ENCODE assay signal across 13 mouse cellular contexts in genomic region chr2:73510025-73510288, GRCm38 (mm10). TPM values are rescaled to one million over a fixed set of nuclear protein-coding genes. Genes with fewer than 3 reads are reported as not detected.
DNase-seq lines count a peak whose midpoint lies in the region; ATAC-seq lines count a peak whose summit lies in the region.
"Had no signal": no experiment of that assay in that cellular context is flagged by ENCODE, and none has a peak within 500 bp of the region (broad histone marks: within the 10 kb centered on the region; RNA-seq: fewer than 3 reads in every experiment).

No protein-coding gene starts in this region.

- DNase-seq in heart, postnatal 14 days: no peak
- no peak for DNase-seq in lung, adult 18-20 months
- DNase-seq in limb, embryonic 10.5 days (ENCODE audit: low spot score): no peak
- no peak for DNase-seq in urinary bladder, adult 18-20 months (ENCODE audit: low spot score in 2 of 2)
- DNase-seq: cerebellum, adult 9-10 months; liver, embryonic 13.5 days; right cerebral cortex, postnatal 4 days had no signal

- H3K4me2 ChIP-seq in heart, embryonic 15.5 days: no peak overlapping the region
- no peak overlapping the region for H3K4me2 ChIP-seq in lung, embryonic 15.5 days
- H3K4me2 ChIP-seq: liver, embryonic 13.5 days had no signal

- peaks cover 12% of the 10 kb centered on the region for H3K4me1 ChIP-seq in heart, embryonic 15.5 days (replicated peaks)
- H3K4me1 ChIP-seq in lung, embryonic 15.5 days: peaks cover 26% of the 10 kb centered on the region
- H3K4me1 ChIP-seq in limb, embryonic 10.5 days: peaks cover 63% of the 10 kb centered on the region
- H3K4me1 ChIP-seq: midbrain, embryonic 10.5 days had no signal

- no peak for ATAC-seq in heart, embryonic 15.5 days (replicated peaks; ENCODE audit: insufficient number of reproducible peaks, insufficient read depth, low FRiP score, low read depth)
- ATAC-seq in lung, embryonic 15.5 days (ENCODE audit: borderline replicate concordance, extremely low read depth, low FRiP score, low TSS enrichment): no peak
- ATAC-seq: forebrain, embryonic 16.5 days had no signal

- H3K27ac ChIP-seq in heart, embryonic 15.5 days: peak overlapping the region; percentile 73
- peak overlapping the region; percentile 66; the same call in 1 of the 2 replicates for H3K27ac ChIP-seq in lung, embryonic 15.5 days
- H3K27ac ChIP-seq in limb, embryonic 10.5 days: peak overlapping the region; percentile 87
- H3K27ac ChIP-seq in macrophage: peak overlapping the region; percentile 75
- H3K27ac ChIP-seq: liver, embryonic 13.5 days; midbrain, embryonic 10.5 days had no signal

- peaks cover 78% of the 10 kb centered on the region for H3K79me2 ChIP-seq in macrophage (ENCODE audit: inconsistent target)

- no peaks in the 10 kb centered on the region for H3K36me3 ChIP-seq in heart, embryonic 15.5 days
- H3K36me3 ChIP-seq in lung, embryonic 15.5 days: no peaks in the 10 kb centered on the region
- H3K36me3 ChIP-seq in limb, embryonic 10.5 days: peaks cover 9% of the 10 kb centered on the region; the same call in 1 of the 2 replicates
- no peaks in the 10 kb centered on the region for H3K36me3 ChIP-seq in macrophage (ENCODE audit: inconsistent target)
- H3K36me3 ChIP-seq: liver, embryonic 13.5 days; midbrain, embryonic 10.5 days had no signal

- no peak overlapping the region for H3K4me3 ChIP-seq in heart, embryonic 15.5 days
- no peak overlapping the region for H3K4me3 ChIP-seq in lung, embryonic 15.5 days
- no peak overlapping the region for H3K4me3 ChIP-seq in limb, embryonic 10.5 days
- H3K4me3 ChIP-seq in macrophage (ENCODE audit: inconsistent target): no peak overlapping the region
- H3K4me3 ChIP-seq: liver, embryonic 13.5 days; midbrain, embryonic 10.5 days; myocyte had no signal

- intact Hi-C loops in heart, postnatal 14 days (cut with DNase I): no loop called here

- 62% methylated on average over 3 of the region's 3 CpGs for WGBS in heart, embryonic 15.5 days
- 64% methylated on average over 3 of the region's 3 CpGs for WGBS in lung, embryonic 15.5 days
- 75% methylated on average over 3 of the region's 3 CpGs for WGBS in limb, embryonic 10.5 days
- 94% methylated on average over 3 of the region's 3 CpGs for WGBS in macrophage (ENCODE audit: missing documents)

- no peaks in the 10 kb centered on the region for H3K27me3 ChIP-seq in heart, embryonic 15.5 days
- H3K27me3 ChIP-seq in lung, embryonic 15.5 days: no peaks in the 10 kb centered on the region
- H3K27me3 ChIP-seq in limb, embryonic 10.5 days (ENCODE audit: low read depth, poor library complexity, severe bottlenecking): no peaks in the 10 kb centered on the region
- H3K27me3 ChIP-seq: liver, embryonic 13.5 days had no signal

- no peak overlapping the region for H3K9ac ChIP-seq in heart, embryonic 15.5 days
- H3K9ac ChIP-seq in lung, embryonic 15.5 days: no peak overlapping the region
- H3K9ac ChIP-seq: liver, embryonic 13.5 days had no signal

- H3K9me3 ChIP-seq in heart, embryonic 15.5 days (replicated peaks): no peaks in the 10 kb centered on the region
- no peaks in the 10 kb centered on the region for H3K9me3 ChIP-seq in lung, embryonic 15.5 days
- H3K9me3 ChIP-seq in limb, embryonic 10.5 days (replicated peaks): no peaks in the 10 kb centered on the region
- H3K9me3 ChIP-seq: liver, embryonic 13.5 days; midbrain, embryonic 10.5 days had no signal

RNA-seq across cellular contexts. Expression of gene Wipf1, which starts 19.6 kb away (rescaled TPM):
- 5.1 and 7.6 TPM in 2 replicates for polyA plus RNA-seq in heart, embryonic 15.5 days (2015; fragmentation: Nextera tagmentation; extraction: Ambion mirVana)
- 10 to 100 TPM; 18.8 to 19.4 TPM for total RNA-seq in heart, postnatal 14 days (2021)
- polyA plus RNA-seq in lung, embryonic 15.5 days (2015; fragmentation: Nextera tagmentation; extraction: Ambion mirVana): 8.3 and 10.2 TPM in 2 replicates
- polyA plus RNA-seq in limb, embryonic 10.5 days (2016; fragmentation: Nextera tagmentation; extraction: Ambion mirVana): 13.3 and 14.2 TPM in 2 replicates
- total RNA-seq in macrophage (2018; cell fraction: chromatin; rRNA removed): 10 to 100 TPM in 23 of 26 experiments, 1 to 10 TPM in 3; 8.0 to 83.3 (median 47.4) TPM
- total RNA-seq in macrophage (2018; cell fraction: cytosol; rRNA removed): 100 to 1,000 TPM in 24 of 26 experiments, 10 to 100 TPM in 2; 77.5 to 181 (median 157) TPM
- total RNA-seq in macrophage (2018; cell fraction: nucleus; rRNA removed): 100 to 1,000 TPM in 9 of 26 experiments, 10 to 100 TPM in 17; 21.7 to 134 (median 75.1) TPM
- 121 to 170 TPM (median 129 TPM) in 3 replicates for polyA plus RNA-seq in macrophage (2018)
